Comparison of ENCODE assay signal across 25 mouse cellular contexts in the genomic region with DNA sequence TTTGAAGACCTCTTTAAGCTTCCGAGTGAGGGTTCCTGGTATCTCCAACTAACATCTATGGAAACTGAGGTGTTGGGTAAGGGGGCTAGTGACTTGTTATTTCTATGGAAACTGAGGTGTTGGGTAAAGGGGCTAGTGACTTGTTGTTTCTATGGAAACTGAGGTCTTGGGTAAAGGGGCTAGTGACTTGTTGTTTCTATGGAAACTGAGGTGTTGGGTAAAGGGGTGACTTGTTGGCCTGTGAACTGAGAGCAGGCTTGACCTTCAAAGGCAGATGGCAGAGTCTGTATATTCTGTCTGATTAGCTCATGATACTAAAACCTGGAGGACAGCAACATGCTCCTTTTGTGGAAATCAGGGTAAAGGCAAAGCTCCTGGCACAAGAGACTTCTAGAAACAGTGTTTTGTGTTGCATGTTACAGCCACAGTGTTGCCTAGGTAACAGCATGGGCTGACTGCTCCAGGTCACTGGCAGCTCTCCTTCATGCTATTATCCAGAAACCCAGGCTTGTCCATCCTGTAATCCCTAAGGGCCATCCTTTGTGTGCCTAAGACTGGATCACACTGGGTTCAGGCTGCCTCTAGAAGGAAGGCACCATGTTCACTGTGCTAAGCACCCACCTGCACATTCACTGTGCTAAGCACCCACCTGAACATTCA. TPM values are rescaled to one million over a fixed set of nuclear protein-coding genes. Genes with fewer than 3 reads are reported as not detected.
A peak's percentile ranks its signal among the peaks of the same experiment; 100 is the strongest.
DNase-seq lines count a peak whose midpoint lies in the region; ATAC-seq lines count a peak whose summit lies in the region.
"Had no signal": no experiment of that assay in that cellular context is flagged by ENCODE, and none has a peak within 500 bp of the region (broad histone marks: within the 10 kb centered on the region; RNA-seq: fewer than 3 reads in every experiment).

No protein-coding gene starts in this region.

- H3K4me3 ChIP-seq in hindbrain, embryonic 13.5 days, result no peak overlapping the region
- H3K4me3 ChIP-seq in midbrain, embryonic 15.5 days, result no peak overlapping the region
- H3K4me3 ChIP-seq in liver, embryonic 12.5 days, result no peak overlapping the region
- H3K4me3 ChIP-seq: limb, embryonic 12.5 days; liver, embryonic 13.5 days; neural tube, embryonic 12.5 days had no signal

- WGBS in hindbrain, embryonic 13.5 days, result 81% methylated on average over 1 of the region's 1 CpGs
- WGBS in midbrain, embryonic 15.5 days, result 81% methylated on average over 1 of the region's 1 CpGs
- WGBS in liver, embryonic 12.5 days (ENCODE audit: insufficient replicate concordance), result 40% methylated on average over 1 of the region's 1 CpGs

- 0 out of 2 replicates have a peak, but pooled peaks have one; percentile 6 for ATAC-seq in hindbrain, embryonic 13.5 days (ENCODE audit: low FRiP score)
- ATAC-seq in midbrain, embryonic 15.5 days (replicated peaks), result peak; percentile 67
- no peak for ATAC-seq in liver, embryonic 12.5 days
- ATAC-seq in frontal cortex, adult (ENCODE audit: low TSS enrichment), result no peak

- DNase-seq in heart, adult 11 months, result peak; percentile 48
- DNase-seq in heart, postnatal 4 days, result no peak
- peak; percentile 29 for DNase-seq in MN1 (ENCODE audit: low spot score)
- DNase-seq: B cell, adult 2 months; cerebellum, adult 8-10 months; gastrocnemius, postnatal 14 days; kidney, adult 11 months; liver, embryonic 13.5 days; lung, embryonic 14.5 days; right cerebral cortex, postnatal 4 days; thymus, adult 2 months had no signal

- no peak overlapping the region for H3K4me2 ChIP-seq in hindbrain, embryonic 13.5 days
- H3K4me2 ChIP-seq in midbrain, embryonic 15.5 days, result no peak overlapping the region
- H3K4me2 ChIP-seq in liver, embryonic 12.5 days, result no peak overlapping the region
- H3K4me2 ChIP-seq: limb, embryonic 12.5 days; liver, embryonic 13.5 days; lung, embryonic 14.5 days; neural tube, embryonic 12.5 days had no signal

- H3K27ac ChIP-seq in hindbrain, embryonic 13.5 days, result no peak overlapping the region
- H3K27ac ChIP-seq in midbrain, embryonic 15.5 days, result no peak overlapping the region
- H3K27ac ChIP-seq in liver, embryonic 12.5 days, result no peak overlapping the region
- H3K27ac ChIP-seq: kidney, postnatal 0 days; limb, embryonic 12.5 days; liver, embryonic 13.5 days; macrophage; neural tube, embryonic 12.5 days had no signal

- H3K9me3 ChIP-seq in hindbrain, embryonic 13.5 days, result no peaks in the 10 kb centered on the region
- H3K9me3 ChIP-seq in midbrain, embryonic 15.5 days, result no peaks in the 10 kb centered on the region
- no peaks in the 10 kb centered on the region for H3K9me3 ChIP-seq in liver, embryonic 12.5 days (replicated peaks)
- H3K9me3 ChIP-seq: limb, embryonic 12.5 days; liver, embryonic 13.5 days; neural tube, embryonic 12.5 days had no signal

- no peaks in the 10 kb centered on the region for H3K36me3 ChIP-seq in hindbrain, embryonic 13.5 days
- no peaks in the 10 kb centered on the region for H3K36me3 ChIP-seq in midbrain, embryonic 15.5 days (replicated peaks)
- no peaks in the 10 kb centered on the region for H3K36me3 ChIP-seq in liver, embryonic 12.5 days
- H3K36me3 ChIP-seq: limb, embryonic 12.5 days; liver, embryonic 13.5 days; neural tube, embryonic 12.5 days had no signal

- peaks cover 8% of the 10 kb centered on the region for H3K4me1 ChIP-seq in hindbrain, embryonic 13.5 days (replicated peaks)
- peaks cover 4% of the 10 kb centered on the region for H3K4me1 ChIP-seq in midbrain, embryonic 15.5 days
- peaks cover 1% of the 10 kb centered on the region for H3K4me1 ChIP-seq in liver, embryonic 12.5 days
- H3K4me1 ChIP-seq: limb, embryonic 12.5 days had no signal

- peaks cover 64% of the 10 kb centered on the region for H3K27me3 ChIP-seq in hindbrain, embryonic 13.5 days
- peaks cover 27% of the 10 kb centered on the region for H3K27me3 ChIP-seq in midbrain, embryonic 15.5 days (replicated peaks)
- peaks cover 10% of the 10 kb centered on the region; the same call in 1 of the 2 replicates for H3K27me3 ChIP-seq in liver, embryonic 12.5 days (replicated peaks)

- H3K9ac ChIP-seq in hindbrain, embryonic 13.5 days, result no peak overlapping the region
- no peak overlapping the region for H3K9ac ChIP-seq in midbrain, embryonic 15.5 days
- H3K9ac ChIP-seq in liver, embryonic 12.5 days, result no peak overlapping the region
- H3K9ac ChIP-seq: limb, embryonic 12.5 days; liver, embryonic 13.5 days; lung, embryonic 14.5 days; neural tube, embryonic 12.5 days had no signal

RNA-seq across cellular contexts. Expression of gene Ptf1a, which starts 25.6 kb away (rescaled TPM):
- not detected for total RNA-seq in heart, postnatal 4 days (2021)
- 1.3 and 3.1 TPM in 2 replicates for polyA plus RNA-seq in hindbrain, embryonic 13.5 days (2015; fragmentation: Nextera tagmentation; extraction: Ambion mirVana)
- 0.26 and 0.49 TPM in 2 replicates for polyA plus RNA-seq in midbrain, embryonic 15.5 days (2015; fragmentation: Nextera tagmentation; extraction: Ambion mirVana)
- not detected in 2 replicates for polyA plus RNA-seq in liver, embryonic 12.5 days (2016; fragmentation: Nextera tagmentation; extraction: Ambion mirVana)
- total RNA-seq: adrenal gland, adult 18-20 months; common myeloid progenitor, adult 5-6 weeks; gastrocnemius, postnatal 14 days; heart, adult 8-10 months; layer of hippocampus, postnatal 14 days; left cerebral cortex, postnatal 10 days had no signal
- polyA plus RNA-seq: heart, embryonic 16.5 days; kidney, postnatal 0 days; limb, embryonic 12.5 days; liver, embryonic 13.5 days; lung, embryonic 14.5 days; macrophage had no signal

RNA-seq across cellular contexts. Expression of gene Msrb2, which starts 48.6 kb away (rescaled TPM):
- total RNA-seq in heart, postnatal 4 days (2021), result 10 to 100 TPM; 28.2 to 29.4 TPM
- polyA plus RNA-seq in hindbrain, embryonic 13.5 days (2015; fragmentation: Nextera tagmentation; extraction: Ambion mirVana), result 10.4 and 10.8 TPM in 2 replicates
- polyA plus RNA-seq in midbrain, embryonic 15.5 days (2015; fragmentation: Nextera tagmentation; extraction: Ambion mirVana), result 7.1 and 7.5 TPM in 2 replicates
- polyA plus RNA-seq in liver, embryonic 12.5 days (2016; fragmentation: Nextera tagmentation; extraction: Ambion mirVana), result 10.3 and 11.2 TPM in 2 replicates

Comparison
In these comparisons a context has a peak if more than half of its experiments do, and no peak if none do; other contexts are left out.
1. ATAC-seq: peak in hindbrain, embryonic 13.5 days (single experiment) and midbrain, embryonic 15.5 days (single experiment); none in liver, embryonic 12.5 days (single experiment) and frontal cortex, adult (single experiment).